In the genomic region with DNA sequence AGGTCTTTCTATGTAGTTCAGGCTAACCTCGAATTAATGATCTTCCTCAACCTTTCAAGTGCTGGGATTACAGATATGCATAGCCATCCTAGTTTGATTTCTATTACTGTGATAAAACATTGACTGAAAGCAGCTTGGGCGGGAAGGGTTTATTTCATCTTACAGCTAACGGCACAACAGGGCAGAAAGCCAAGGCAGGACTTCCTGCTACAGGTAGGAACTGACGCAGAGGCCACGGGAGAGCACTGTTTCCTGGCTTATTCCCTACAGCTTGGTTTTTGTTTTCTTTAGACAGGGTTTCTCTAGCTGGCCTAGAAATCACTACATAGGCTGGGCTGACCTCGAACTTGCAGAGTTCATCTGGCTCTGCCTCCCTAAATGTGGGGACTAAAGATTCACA, we compare ENCODE assay signal across 14 mouse cellular contexts. TPM values are rescaled to one million over a fixed set of nuclear protein-coding genes. Genes with fewer than 3 reads are reported as not detected.
DNase-seq lines count a peak whose midpoint lies in the region; TF ChIP-seq lines count a peak whose summit lies in the region.
"Had no signal": no experiment of that assay in that cellular context is flagged by ENCODE, and none has a peak within 500 bp of the region (broad histone marks: within the 10 kb centered on the region; RNA-seq: fewer than 3 reads in every experiment).

No protein-coding gene starts in this region.

- intact Hi-C loops in heart, adult 2 months (cut with DNase I): loop anchor here (5.0 kb wide), 1 partner anchor 39 kb away; the partner anchor contains the start of gene Nfat5
- intact Hi-C loops in gastrocnemius, adult 2 months (cut with DNase I): no loop called here

- H3K9ac ChIP-seq in heart, adult 2 months (ENCODE audit: low read depth, low read length): no peak overlapping the region
- H3K9ac ChIP-seq: liver, embryonic 13.5 days had no signal

- peaks cover 1% of the 10 kb centered on the region for H3K4me1 ChIP-seq in heart, adult 2 months (ENCODE audit: control insufficient read depth, insufficient read depth, low read length)
- peaks cover 11% of the 10 kb centered on the region for H3K4me1 ChIP-seq in thymus, adult 2 months (replicated peaks; ENCODE audit: control insufficient read depth, insufficient read depth, low read length)

- 57% methylated on average over 6 of the region's 6 CpGs for WGBS in heart, adult 2 months
- 38% methylated on average over 6 of the region's 6 CpGs for WGBS in thymus, adult 2 months

- H3K4me3 ChIP-seq in heart, adult 2 months: no peak overlapping the region
- H3K4me3 ChIP-seq in thymus, adult 2 months (ENCODE audit: control insufficient read depth, insufficient read depth, low read length): no peak overlapping the region
- no peak overlapping the region for H3K4me3 ChIP-seq in gastrocnemius, adult 2 months
- H3K4me3 ChIP-seq: limb, embryonic 10.5 days; liver, embryonic 13.5 days had no signal

- H3K36me3 ChIP-seq in heart, adult 2 months (ENCODE audit: control insufficient read depth, insufficient read depth, low read length): no peaks in the 10 kb centered on the region
- no peaks in the 10 kb centered on the region for H3K36me3 ChIP-seq in thymus, adult 2 months (ENCODE audit: control insufficient read depth, insufficient read depth, low read length)
- H3K36me3 ChIP-seq: limb, embryonic 10.5 days; liver, embryonic 13.5 days had no signal

- H3K27me3 ChIP-seq in heart, adult 2 months (ENCODE audit: control insufficient read depth, insufficient read depth, low read length): no peaks in the 10 kb centered on the region
- H3K27me3 ChIP-seq in thymus, adult 2 months (ENCODE audit: control insufficient read depth, insufficient read depth, low read length): no peaks in the 10 kb centered on the region
- H3K27me3 ChIP-seq: liver, embryonic 13.5 days had no signal

- no peak overlapping the region; the same call in 1 of the 2 replicates for H3K27ac ChIP-seq in heart, adult 2 months
- H3K27ac ChIP-seq in thymus, adult 2 months (ENCODE audit: control insufficient read depth, insufficient read depth, low read length): no peak overlapping the region
- no peak overlapping the region for H3K27ac ChIP-seq in gastrocnemius, adult 2 months
- H3K27ac ChIP-seq: limb, embryonic 10.5 days; liver, embryonic 13.5 days had no signal

- TF ChIP-seq CTCF in heart, adult 2 months (IDR thresholded peaks at IDR 0.05): no peak
- no peak for TF ChIP-seq CTCF in thymus, adult 2 months (IDR thresholded peaks at IDR 0.05; ENCODE audit: borderline replicate concordance, control insufficient read depth, extremely low read depth, insufficient read depth, low read length, poor library complexity)
- no peak for TF ChIP-seq CTCF in gastrocnemius, adult 2 months (IDR thresholded peaks at IDR 0.05)

- TF ChIP-seq POLR2A in heart, adult 2 months (IDR thresholded peaks at IDR 0.05; ENCODE audit: insufficient read depth, low read depth, low read length): no peak
- no peak for TF ChIP-seq POLR2A in thymus, adult 2 months (IDR thresholded peaks at IDR 0.05; ENCODE audit: control insufficient read depth, extremely low read depth, insufficient read depth, low read length, poor library complexity)

- peak; percentile 11 to 20 for DNase-seq in heart, adult 18-20 months
- no peak for DNase-seq in heart, adult 2 months
- DNase-seq in thymus, adult 2 months: peak; percentile 14
- DNase-seq in thymus, postnatal 0 days (ENCODE audit: low spot score): no peak
- DNase-seq in kidney, postnatal 36 days: peak; percentile 37 to 50
- DNase-seq in thymus, postnatal 4 days: peak; percentile 18
- DNase-seq in gastrocnemius, adult 2 months: no peak
- DNase-seq in adrenal gland, adult 2 months: no peak
- DNase-seq: adrenal gland, postnatal 25 days; cerebellum, adult 8-10 months; liver, embryonic 13.5 days; lung, postnatal 14 days; right cerebral cortex, postnatal 4 days had no signal

- H3K79me2 ChIP-seq in heart, adult 2 months (replicated peaks; ENCODE audit: control insufficient read depth, insufficient read depth, low read length): no peaks in the 10 kb centered on the region

- TF ChIP-seq EP300 in heart, adult 2 months (IDR thresholded peaks at IDR 0.05; ENCODE audit: insufficient read depth, low read depth, low read length): no peak

RNA-seq across cellular contexts. Expression of gene Nfat5, which starts 40.1 kb away (rescaled TPM):
- total RNA-seq in heart, adult 18-20 months (2021): 10 to 100 TPM; 18.4 to 23.1 TPM
- 10 to 100 TPM; 22.5 to 25.0 TPM for total RNA-seq in heart, adult 2 months (2021)
- polyA plus RNA-seq in heart, adult 2 months (2012; rRNA removed): 12.5 and 25.4 TPM in 2 replicates
- polyA plus RNA-seq in thymus, adult 2 months (2012; rRNA removed): 36.0 and 40.3 TPM in 2 replicates
- polyA plus RNA-seq in thymus, postnatal 0 days (2015; fragmentation: Nextera tagmentation; extraction: Ambion mirVana): 5.1 and 9.1 TPM in 2 replicates
- total RNA-seq in gastrocnemius, adult 2 months (2021): 10 to 100 TPM; 15.1 to 21.8 TPM
- total RNA-seq in adrenal gland, adult 2 months (2021): 100 to 1,000 TPM in 1 of 2 experiments, 10 to 100 TPM in 1; 89.8 to 141 TPM
- 31.2 and 33.9 TPM in 2 replicates for polyA plus RNA-seq in adrenal gland, adult 2 months (2012; rRNA removed)

Comparison
In these comparisons a context has a peak if more than half of its experiments do, and no peak if none do; other contexts are left out.
1. DNase-seq: peak in heart, adult 18-20 months (2 of 2), thymus, adult 2 months (single experiment), kidney, postnatal 36 days (2 of 2) and thymus, postnatal 4 days (single experiment); none in heart, adult 2 months (0 of 2), thymus, postnatal 0 days (single experiment), gastrocnemius, adult 2 months (single experiment) and adrenal gland, adult 2 months (single experiment).